Mouse (Mus musculus): ENCODE measurements around the gene Gm37419. TPM values are rescaled to one million over a fixed set of nuclear protein-coding genes. Genes with fewer than 3 reads are reported as not detected.

Gene Gm37419
- polyA plus RNA-seq, 1 experiment from 2014 or later: not detected

GRCm38 (mm10) chr16:24029965-24030672 is 41.8 kb downstream of the Gm37419 start:
- Histone ChIP-seq H3K4me1 (ENCODE audit: control insufficient read depth, insufficient read depth, low read length) (no peaks in the 10 kb centered on the region), H3K27ac (ENCODE audit: low read length) (no peak overlapping the region), H3K9me3 (replicated peaks; ENCODE audit: control insufficient read depth, low read length) (no peaks in the 10 kb centered on the region), H3K4me3 (ENCODE audit: low read length) (no peak overlapping the region), H3K4me2 (ENCODE audit: low read depth, low read length) (no peak overlapping the region), H3K9ac (ENCODE audit: low read length) (no peak overlapping the region), H3K27me3 (ENCODE audit: control insufficient read depth, insufficient read depth, low read length) (no peaks in the 10 kb centered on the region), H3K36me3 (ENCODE audit: control insufficient read depth, insufficient read depth) (no peaks in the 10 kb centered on the region)
- no peak for ATAC-seq (replicated peaks; ENCODE audit: extremely low read depth, insufficient read depth, low FRiP score)
- WGBS: 80% methylated on average over 2 of the region's 2 CpGs

GRCm38 (mm10) chr16:24033259-24033658 is 45.0 kb downstream of the Gm37419 start:
- no peak overlapping the region for H3K27ac ChIP-seq (ENCODE audit: low read length)
- H3K4me3 ChIP-seq (ENCODE audit: low read length): no peak overlapping the region
- no peaks in the 10 kb centered on the region for H3K9me3 ChIP-seq (replicated peaks; ENCODE audit: control insufficient read depth, low read length)
- no peak for ATAC-seq (replicated peaks; ENCODE audit: extremely low read depth, insufficient read depth, low FRiP score)
- no peaks in the 10 kb centered on the region for H3K36me3 ChIP-seq (ENCODE audit: control insufficient read depth, insufficient read depth)
- H3K27me3 ChIP-seq (ENCODE audit: control insufficient read depth, insufficient read depth, low read length): no peaks in the 10 kb centered on the region
- 86% methylated on average over 5 of the region's 5 CpGs for WGBS
- H3K4me2 ChIP-seq (ENCODE audit: low read depth, low read length): no peak overlapping the region
- H3K9ac ChIP-seq (ENCODE audit: low read length): no peak overlapping the region
- no peaks in the 10 kb centered on the region for H3K4me1 ChIP-seq (ENCODE audit: control insufficient read depth, insufficient read depth, low read length)

GRCm38 (mm10) chr16:24034450-24034849 is 46.2 kb downstream of the Gm37419 start:
- no peaks in the 10 kb centered on the region for H3K27me3 ChIP-seq (ENCODE audit: control insufficient read depth, insufficient read depth, low read length)
- WGBS: 53% methylated on average over 2 of the region's 2 CpGs
- no peaks in the 10 kb centered on the region for H3K4me1 ChIP-seq (ENCODE audit: control insufficient read depth, insufficient read depth, low read length)
- H3K36me3 ChIP-seq (ENCODE audit: control insufficient read depth, insufficient read depth): no peaks in the 10 kb centered on the region
- no peaks in the 10 kb centered on the region for H3K9me3 ChIP-seq (replicated peaks; ENCODE audit: control insufficient read depth, low read length)
- no peak overlapping the region for H3K4me3 ChIP-seq (ENCODE audit: low read length)
- no peak for ATAC-seq (replicated peaks; ENCODE audit: extremely low read depth, insufficient read depth, low FRiP score)
- H3K4me2 ChIP-seq (ENCODE audit: low read depth, low read length): no peak overlapping the region
- H3K27ac ChIP-seq (ENCODE audit: low read length): no peak overlapping the region
- H3K9ac ChIP-seq (ENCODE audit: low read length): no peak overlapping the region

DNA sequence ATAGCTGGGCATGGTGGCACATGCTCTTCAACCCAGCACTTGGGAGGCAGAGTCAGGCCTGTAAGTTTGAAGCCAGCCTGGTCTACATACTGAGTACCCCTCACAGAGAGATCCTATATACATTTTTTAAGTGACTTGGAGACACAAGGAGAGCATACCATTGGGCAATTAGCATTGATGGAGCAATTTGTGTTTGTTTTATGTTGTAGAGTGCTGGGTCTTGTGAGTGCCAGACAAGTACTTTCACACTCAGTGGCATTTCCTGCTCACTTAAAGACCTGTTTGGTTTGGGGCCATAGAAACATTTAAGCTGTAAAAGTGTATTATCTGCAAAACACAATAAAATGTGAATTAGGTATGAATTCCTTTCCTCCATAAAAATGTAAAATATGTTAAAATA is 47.5 kb downstream of the Gm37419 start:
- no peak overlapping the region for H3K4me3 ChIP-seq (ENCODE audit: low read length)
- ATAC-seq (replicated peaks; ENCODE audit: extremely low read depth, insufficient read depth, low FRiP score): no peak
- no peaks in the 10 kb centered on the region for H3K27me3 ChIP-seq (ENCODE audit: control insufficient read depth, insufficient read depth, low read length)
- no peak overlapping the region for H3K9ac ChIP-seq (ENCODE audit: low read length)
- H3K4me2 ChIP-seq (ENCODE audit: low read depth, low read length): no peak overlapping the region
- no peaks in the 10 kb centered on the region for H3K4me1 ChIP-seq (ENCODE audit: control insufficient read depth, insufficient read depth, low read length)
- H3K36me3 ChIP-seq (ENCODE audit: control insufficient read depth, insufficient read depth): no peaks in the 10 kb centered on the region
- H3K27ac ChIP-seq (ENCODE audit: low read length): no peak overlapping the region
- H3K9me3 ChIP-seq (replicated peaks; ENCODE audit: control insufficient read depth, low read length): no peaks in the 10 kb centered on the region

GRCm38 (mm10) chr16:24036398-24036797 is 48.1 kb downstream of the Gm37419 start:
- no peaks in the 10 kb centered on the region for H3K9me3 ChIP-seq (replicated peaks; ENCODE audit: control insufficient read depth, low read length)
- no peak overlapping the region for H3K27ac ChIP-seq (ENCODE audit: low read length)
- no peaks in the 10 kb centered on the region for H3K36me3 ChIP-seq (ENCODE audit: control insufficient read depth, insufficient read depth)
- WGBS: 85% methylated on average over 3 of the region's 3 CpGs
- H3K4me2 ChIP-seq (ENCODE audit: low read depth, low read length): no peak overlapping the region
- H3K4me3 ChIP-seq (ENCODE audit: low read length): no peak overlapping the region
- no peaks in the 10 kb centered on the region for H3K27me3 ChIP-seq (ENCODE audit: control insufficient read depth, insufficient read depth, low read length)
- no peak for ATAC-seq (replicated peaks; ENCODE audit: extremely low read depth, insufficient read depth, low FRiP score)
- H3K9ac ChIP-seq (ENCODE audit: low read length): no peak overlapping the region
- no peaks in the 10 kb centered on the region for H3K4me1 ChIP-seq (ENCODE audit: control insufficient read depth, insufficient read depth, low read length)

Other genes starting within 250 kb of the Gm37419 start
- not detected in 2 replicates for gene Sst, start 97.5 kb upstream of the Gm37419 start, polyA plus RNA-seq (2015; fragmentation: Nextera tagmentation; extraction: Ambion mirVana)
- not detected in 2 replicates for gene Rtp2, start 56.1 kb upstream of the Gm37419 start, polyA plus RNA-seq (2015; fragmentation: Nextera tagmentation; extraction: Ambion mirVana)
- gene Bcl6, start 370 bp downstream of the Gm37419 start, polyA plus RNA-seq (2015; fragmentation: Nextera tagmentation; extraction: Ambion mirVana): 0.81 and 1.2 TPM in 2 replicates

Data from heart, embryonic 16.5 days (tissue).